Mouse (Mus musculus) olfactory bulb, adult 2 months (tissue): ENCODE results near the gene Lrrc45. TPM values are rescaled to one million over a fixed set of nuclear protein-coding genes. Genes with fewer than 3 reads are reported as not detected.
"Not testable (repeated sequence)": the region's sequence is repeated elsewhere in the genome, so short reads cannot be mapped to it uniquely, and the experiment has no call there.

Experiments
- H3K27ac ChIP-seq: fragments of 200-500 bp; 2 replicates; pipeline ENCODE4 v1.5.1; 2012; ENCODE audit warnings: low read depth, low read length; ENCODE audit not compliant: insufficient read depth
- H3K4me1 ChIP-seq: fragments of 200-500 bp; 2 replicates; pipeline ENCODE4 v1.6.1; 2012; ENCODE audit warnings: low read length; ENCODE audit not compliant: control insufficient read depth, insufficient read depth
- H3K4me3 ChIP-seq: fragments of 200-500 bp; 2 replicates; pipeline ENCODE4 v1.5.1; 2012; ENCODE audit warnings: mild to moderate bottlenecking, low read depth, low read length, moderate library complexity; ENCODE audit not compliant: insufficient read depth
- CTCF ChIP-seq: fragments of 200-500 bp; IDR thresholded peaks from 2 replicates; pipeline ENCODE4 v1.5.1; 2012; ENCODE audit warnings: low read depth, mild to moderate bottlenecking, low read length, moderate library complexity; ENCODE audit not compliant: insufficient read depth
- POLR2A ChIP-seq: fragments of 200-500 bp; IDR thresholded peaks from 2 replicates; pipeline ENCODE4 v1.6.1; 2012; ENCODE audit warnings: mild to moderate bottlenecking, low read depth, low read length, moderate library complexity; ENCODE audit not compliant: insufficient read depth
- WGBS: fragments of 180-500 bp; shearing (Covaris S2); methylation state at CpG from one replicate; pipeline ENCODE4 v1.1.7; 2018; 5-methylcytosine and 5-hydroxymethylcytosine counted together
- polyA plus RNA-seq: library from polyadenylated mRNA; stranded (reverse); fragments of >200 nt; gene quantifications from 2 replicates; pipeline ENCODE4 v1.2.4, GENCODE M21; 2012; ENCODE audit warnings: low replicate concordance; ENCODE audit not compliant: missing spikeins, insufficient read depth, insufficient read length

Lrrc45 gene
- not detected in 2 replicates for polyA plus RNA-seq

GRCm38 (mm10) chr11:120713580-120714518 lies at the start of gene Lrrc45, which contains the start of gene Cenpx:
Gene Lrrc45, plus strand, starts transcription at chr11:120713925.
Gene Cenpx, minus strand, starts transcription at chr11:120713738.
- Histone ChIP-seq H3K4me1 (peaks cover 23% of the 10 kb centered on the region), H3K27ac (no peak within 1 kb of the TSS), H3K4me3 (peak within 1 kb of the TSS; percentile 74)
- TF ChIP-seq CTCF, result no peak
- TF ChIP-seq POLR2A, result peak; percentile 32; the same call in 1 of the 2 replicates
- WGBS, result under 1% methylated on average over 53 of the region's 53 CpGs

DNA sequence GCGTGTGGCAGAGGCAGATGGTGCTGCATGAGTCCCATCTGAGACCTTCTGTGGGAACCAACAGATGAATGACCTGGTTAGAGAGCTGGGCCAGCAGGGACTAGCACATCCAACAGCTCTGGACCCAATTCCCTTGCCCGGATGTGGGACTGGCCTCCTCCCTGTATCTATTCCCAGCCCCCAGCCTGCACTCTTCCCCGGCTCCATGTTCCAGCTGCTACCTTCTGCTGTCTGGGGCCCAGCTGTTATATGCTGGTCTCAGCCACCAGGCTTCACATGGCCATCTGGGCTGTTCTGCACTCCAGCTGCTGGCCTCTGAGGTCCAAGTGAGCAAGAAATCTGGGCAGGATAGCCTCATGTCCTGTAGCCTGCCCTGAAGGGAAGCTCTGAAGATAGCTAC lies 48.3 kb upstream of the Lrrc45 start:
- Histone ChIP-seq H3K4me1 (peaks cover 8% of the 10 kb centered on the region), H3K4me3 (no peak overlapping the region), H3K27ac (no peak overlapping the region)
- TF ChIP-seq CTCF (no peak), POLR2A (no peak)
- WGBS, result 88% methylated on average over 3 of the region's 3 CpGs

DNA sequence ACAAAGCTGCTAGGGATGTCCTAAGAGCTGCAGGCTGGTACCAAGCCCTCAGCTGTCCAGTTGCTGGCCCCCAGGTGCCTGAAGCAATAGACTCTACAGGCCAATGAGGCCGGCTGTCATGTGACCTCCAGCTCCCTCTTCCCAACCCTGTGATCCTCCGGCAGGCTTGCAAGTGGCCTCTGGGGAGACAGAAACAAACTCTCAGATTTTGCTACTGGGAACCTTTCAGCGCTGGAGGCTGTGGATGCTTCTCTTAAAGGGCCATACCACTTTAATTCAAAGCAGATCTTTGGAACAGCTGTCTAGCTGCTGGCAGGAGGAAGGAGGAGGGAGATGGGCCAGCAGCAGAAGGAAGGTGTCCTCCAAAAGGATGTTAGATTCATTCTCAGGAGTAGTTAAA lies 47.1 kb upstream of the Lrrc45 start:
- 17% methylated on average over 3 of the region's 3 CpGs for WGBS
- Histone ChIP-seq H3K4me1 (no peaks in the 10 kb centered on the region), H3K27ac (no peak overlapping the region), H3K4me3 (no peak overlapping the region)
- TF ChIP-seq CTCF, result no peak
- TF ChIP-seq POLR2A, result no peak

DNA sequence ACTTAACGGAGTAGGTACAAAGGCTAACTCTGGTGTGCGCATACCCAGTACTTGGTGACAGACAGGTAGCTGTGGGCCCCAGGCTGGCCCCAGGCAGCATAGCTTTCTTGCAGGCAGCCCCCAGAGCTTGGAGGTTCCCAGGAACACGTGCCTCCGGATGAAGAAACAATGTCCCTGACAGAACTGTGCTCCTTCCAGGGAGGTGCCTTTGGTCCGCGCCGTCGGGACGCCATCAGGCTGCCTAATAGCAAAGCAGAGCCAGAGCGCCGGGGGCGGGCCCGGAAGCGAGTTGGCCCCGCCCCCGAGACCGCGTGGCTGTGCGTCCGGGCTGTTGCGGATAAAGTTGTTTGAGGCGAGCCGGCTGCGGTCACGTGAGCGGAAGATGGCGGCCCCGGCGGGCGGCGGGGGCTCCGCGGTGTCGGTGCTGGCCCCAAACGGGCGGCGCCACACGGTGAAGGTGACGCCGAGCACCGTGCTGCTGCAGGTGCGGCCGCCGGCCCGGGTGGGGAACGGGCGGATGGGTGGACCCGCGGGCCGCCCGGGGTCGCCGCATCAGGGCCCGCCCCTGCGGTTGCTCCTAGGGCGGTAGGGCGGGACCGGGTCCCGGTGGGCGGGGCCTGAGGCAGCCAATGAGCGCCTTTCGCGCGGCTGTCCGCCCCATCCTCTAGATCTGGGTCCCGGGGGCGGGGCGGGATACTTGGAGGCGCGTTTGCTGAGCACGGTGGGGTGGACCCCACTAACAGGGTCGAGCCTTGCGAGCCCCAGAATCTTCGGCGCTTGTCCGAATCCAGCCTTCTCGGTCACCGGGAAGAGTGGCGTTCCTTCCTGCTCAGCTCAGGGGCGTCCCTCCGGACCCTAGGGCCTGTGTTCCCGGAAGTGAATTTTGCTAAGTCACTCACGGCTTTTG lies 40.8 kb upstream of the Lrrc45 start, which contains the start of gene Aspscr1:
Gene Aspscr1 (plus strand): TSS at position 287 of the 907 bp plus-strand sequence.
- TF ChIP-seq CTCF, result no peak
- peak; percentile 54; the same call in 1 of the 2 replicates for TF ChIP-seq POLR2A
- Histone ChIP-seq H3K4me3 (peak within 1 kb of the TSS; percentile 85), H3K27ac (0 out of 2 replicates have a peak within 1 kb of the TSS, but pooled peaks have one; percentile 19), H3K4me1 (peaks cover 12% of the 10 kb centered on the region)
- WGBS, result 1% methylated on average over 83 of the region's 83 CpGs

DNA sequence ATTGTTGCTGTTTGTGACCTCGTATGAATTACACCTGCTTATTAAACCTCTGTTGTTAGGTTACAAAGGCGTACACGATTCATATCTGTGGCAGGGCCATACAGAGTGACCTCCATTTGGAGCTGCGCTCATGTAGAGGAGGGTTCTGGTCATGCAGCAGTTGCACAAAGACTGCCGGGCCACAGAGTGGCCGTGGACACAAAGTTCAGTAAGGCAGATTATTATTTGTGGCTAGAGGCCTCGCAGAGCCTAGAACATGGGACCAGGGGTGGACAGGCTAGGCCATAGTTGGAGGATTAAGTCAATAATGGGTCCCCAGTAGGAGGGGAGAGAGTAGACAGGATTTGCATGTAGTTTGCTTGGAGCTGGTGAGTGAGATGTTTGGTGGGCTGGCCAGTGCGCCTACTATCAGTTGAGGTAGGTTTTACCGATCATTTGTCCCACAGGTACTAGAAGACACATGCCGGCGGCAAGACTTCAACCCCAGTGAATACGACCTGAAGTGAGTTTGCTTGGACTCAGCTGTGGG lies 40.1 kb upstream of the Lrrc45 start:
- H3K4me3 ChIP-seq, result peak overlapping the region; percentile 85
- TF ChIP-seq POLR2A, result no peak
- TF ChIP-seq CTCF, result no peak
- H3K27ac ChIP-seq, result no peak overlapping the region
- peaks cover 12% of the 10 kb centered on the region for H3K4me1 ChIP-seq
- 32% methylated on average over 12 of the region's 12 CpGs for WGBS

- 71% methylated on average over 4 of the region's 5 CpGs for WGBS
These were observed 37.9 kb upstream of the Lrrc45 start for GRCm38 (mm10) chr11:120675875-120676274.

DNA sequence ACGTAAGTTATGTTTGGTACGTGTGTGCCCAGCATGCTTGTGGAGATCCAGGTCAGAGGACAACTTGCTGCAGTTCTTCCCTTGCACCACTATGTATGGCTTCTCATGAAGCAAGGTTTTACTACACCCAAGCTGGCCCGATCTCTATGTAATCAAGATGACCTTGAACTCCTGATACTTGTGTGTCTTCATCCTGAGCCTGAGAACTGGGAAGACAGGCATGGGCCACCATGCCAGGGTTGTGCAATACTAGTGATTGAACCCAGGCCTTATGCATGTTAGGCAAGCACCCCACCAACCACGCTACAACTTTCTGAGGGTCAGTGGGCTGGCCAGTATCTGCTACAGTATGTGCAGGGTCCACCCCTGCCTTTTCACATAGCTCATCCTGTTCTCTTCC lies 36.8 kb upstream of the Lrrc45 start:
- 93% methylated on average over 4 of the region's 4 CpGs for WGBS
- no peak for TF ChIP-seq POLR2A
- no peak for TF ChIP-seq CTCF
- Histone ChIP-seq H3K4me3 (no peak overlapping the region), H3K4me1 (peaks cover 12% of the 10 kb centered on the region), H3K27ac (no peak overlapping the region)

More at GRCm38 (mm10) chr11:120675875-120676274, 37.9 kb upstream of the Lrrc45 start:
- H3K4me1 ChIP-seq, result peaks cover 12% of the 10 kb centered on the region
- not testable (repeated sequence) for H3K27ac ChIP-seq, H3K4me3 ChIP-seq

DNA sequence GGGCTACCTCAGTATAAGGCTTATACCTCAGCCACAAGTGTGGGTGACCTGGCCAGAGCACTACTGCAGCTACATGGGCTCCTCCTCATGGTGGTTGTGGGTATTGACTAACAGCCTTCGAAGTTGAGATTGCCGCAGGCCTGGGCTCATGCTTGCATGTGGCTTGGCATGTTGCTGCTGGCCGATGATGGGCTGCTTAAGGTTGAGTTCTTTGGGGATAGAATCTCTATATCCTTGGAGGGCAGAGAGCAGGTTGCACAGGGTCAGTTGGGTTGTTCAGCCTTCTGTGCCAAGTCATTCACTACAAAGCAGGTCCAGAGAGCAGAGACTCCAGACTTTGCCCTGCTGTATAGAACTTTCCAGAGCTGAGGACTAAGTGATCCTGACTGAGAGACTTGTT lies 33.8 kb upstream of the Lrrc45 start:
- Histone ChIP-seq H3K27ac (no peak overlapping the region), H3K4me3 (no peak overlapping the region), H3K4me1 (peaks cover 2% of the 10 kb centered on the region; the same call in 1 of the 2 replicates)
- TF ChIP-seq POLR2A, result no peak
- no peak for TF ChIP-seq CTCF
- 61% methylated on average over 3 of the region's 3 CpGs for WGBS
